Mouse (Mus musculus) thymus, postnatal 25 days (tissue): Measurements from ENCODE around the gene Fbln2.

Source experiments
- DNase-seq: peaks from one replicate; pipeline ENCODE4 v3.0.0; 2022

The Fbln2 gene

GRCm38 (mm10) chr6:91192851-91193545, 19.3 kb upstream of the Fbln2 start:
- DNase-seq = no peak

DNA sequence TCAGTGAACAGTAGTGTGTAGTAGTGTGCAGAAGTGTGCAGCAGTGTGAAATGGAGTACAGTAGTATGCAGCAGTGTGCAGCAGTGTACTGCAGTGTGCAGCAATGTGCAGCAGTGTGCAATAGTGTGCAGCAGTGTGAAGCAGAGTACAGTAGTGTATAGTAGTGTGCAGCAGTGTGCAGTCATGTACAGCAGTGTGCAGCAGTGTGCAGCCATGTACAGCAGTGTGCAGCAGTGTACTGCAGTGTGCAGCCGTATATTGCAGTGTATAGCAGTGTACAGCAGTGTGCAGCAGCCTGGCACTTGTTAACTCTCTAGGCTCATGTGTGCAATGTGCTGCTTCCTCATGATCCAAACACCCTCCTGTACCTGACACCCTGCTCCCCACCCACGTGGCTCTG, 13.8 kb upstream of the Fbln2 start:
- no peak for DNase-seq

DNA sequence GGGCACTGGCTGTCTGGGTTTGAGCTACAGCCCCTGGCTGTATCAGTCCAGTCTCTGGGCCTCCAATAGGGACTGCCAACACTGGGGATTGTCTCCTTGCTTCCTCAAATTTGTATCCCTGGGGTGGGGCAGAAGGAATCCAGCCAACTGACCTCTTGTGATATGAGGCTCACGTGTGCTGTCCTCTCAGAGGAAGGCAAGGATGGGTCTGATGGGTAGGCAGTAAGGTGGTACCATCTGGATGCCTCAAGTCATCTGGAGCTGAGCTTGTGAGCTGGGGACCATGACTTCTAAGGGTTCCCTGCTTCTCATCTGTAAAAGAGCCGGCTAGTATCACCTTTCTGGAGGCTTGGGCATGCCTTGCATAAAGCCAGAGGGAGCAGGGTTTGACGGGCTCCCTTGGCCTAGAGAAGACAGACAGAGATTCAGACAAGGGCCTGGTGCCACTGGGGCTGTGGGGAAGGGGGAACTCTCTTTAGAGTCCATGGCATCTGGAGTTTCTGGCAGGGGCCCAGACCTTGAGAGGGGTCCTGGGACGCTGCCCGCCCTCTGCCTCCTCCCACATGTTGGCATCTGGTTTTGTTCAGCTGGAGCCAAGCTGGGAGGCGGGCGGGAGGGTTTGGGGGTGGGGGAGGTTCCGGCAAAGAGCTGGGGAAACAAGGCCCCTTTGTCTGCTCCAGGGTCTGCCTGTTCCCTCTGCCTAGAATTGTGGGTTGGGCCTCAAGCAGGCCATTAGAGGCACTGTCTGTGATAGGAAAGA, 11.6 kb upstream of the Fbln2 start:
- no peak for DNase-seq

DNA sequence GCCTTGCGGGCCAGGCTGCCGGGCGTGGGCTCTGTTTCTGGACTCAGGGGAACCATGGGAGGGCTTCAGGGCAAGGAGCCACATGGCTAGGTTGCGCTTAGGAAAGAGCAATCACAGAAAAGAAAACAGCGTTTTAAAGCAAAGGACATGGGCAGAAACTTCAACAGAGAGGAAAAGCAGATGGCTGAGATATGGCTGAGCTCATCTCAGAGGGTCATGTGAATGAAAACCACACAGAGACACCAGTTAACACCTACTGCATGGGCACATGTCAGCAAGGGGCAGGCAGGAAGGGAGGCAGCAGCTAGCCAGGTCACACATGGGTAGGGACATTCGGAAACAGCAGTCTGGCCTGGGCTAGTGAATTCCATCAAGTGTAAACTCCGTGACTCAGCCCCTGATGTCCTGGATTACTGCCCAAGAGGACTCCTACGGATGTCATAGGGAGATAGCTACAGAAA, 10.3 kb upstream of the Fbln2 start:
- DNase-seq = no peak

DNA sequence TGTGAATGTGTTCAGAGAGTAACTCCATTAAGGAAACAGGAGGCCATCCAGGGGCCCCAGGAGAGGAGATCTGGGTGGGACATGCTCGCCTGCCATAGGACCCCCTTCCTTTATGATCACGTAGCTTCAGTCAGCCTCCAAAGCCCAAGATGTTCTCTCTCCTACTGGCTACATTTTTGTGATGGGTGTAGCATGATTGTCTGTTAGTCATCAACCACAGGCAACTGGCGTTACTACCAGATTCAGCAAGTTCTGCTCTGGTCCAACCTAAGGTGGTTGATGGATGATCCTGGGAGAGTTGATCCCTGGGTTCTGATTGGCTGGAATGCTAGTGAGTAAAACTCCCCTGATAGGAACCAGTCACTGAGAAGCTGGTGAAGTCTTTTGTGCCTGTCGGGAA, 9.7 kb upstream of the Fbln2 start:
- no peak for DNase-seq

DNA sequence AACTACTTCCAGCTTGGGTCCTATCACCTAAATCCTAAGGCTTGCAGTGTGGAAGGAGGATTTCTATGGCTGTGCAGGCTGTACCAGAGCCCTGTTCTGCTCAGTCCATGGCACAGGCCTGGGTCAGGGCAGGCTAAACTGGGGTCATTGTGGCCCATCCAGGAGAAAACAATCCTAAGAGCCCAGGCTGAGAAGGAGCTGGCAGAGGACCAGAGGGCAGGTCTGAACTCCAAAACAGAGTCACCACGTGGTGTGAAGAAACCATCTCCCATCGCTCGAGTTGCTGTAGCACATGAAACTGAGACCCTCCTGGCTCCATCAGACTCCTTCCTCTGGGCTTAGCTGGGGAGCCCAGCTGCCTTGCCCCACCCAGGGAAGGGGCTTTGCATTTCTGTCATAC, 6.9 kb upstream of the Fbln2 start:
- no peak for DNase-seq

DNA sequence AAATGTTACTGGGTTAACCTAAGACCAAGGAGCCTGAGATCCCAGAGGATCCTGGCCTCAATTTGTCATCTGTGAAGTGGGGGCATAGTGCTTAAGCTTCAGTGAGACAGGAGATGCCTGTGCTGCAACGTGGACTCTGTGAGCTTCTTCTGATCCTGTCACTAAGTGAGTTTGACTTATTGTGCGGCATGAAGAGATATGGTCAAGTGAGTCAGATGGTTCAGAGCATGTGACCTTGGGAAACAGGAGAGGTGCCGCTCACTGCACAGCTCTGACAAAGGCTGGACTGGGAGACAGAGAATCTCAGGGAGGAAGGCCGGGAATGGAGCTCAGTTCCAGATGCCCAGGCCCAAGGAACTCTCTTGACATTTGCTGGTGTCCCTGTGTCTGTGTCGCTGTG, 6.5 kb upstream of the Fbln2 start:
- no peak for DNase-seq

DNA sequence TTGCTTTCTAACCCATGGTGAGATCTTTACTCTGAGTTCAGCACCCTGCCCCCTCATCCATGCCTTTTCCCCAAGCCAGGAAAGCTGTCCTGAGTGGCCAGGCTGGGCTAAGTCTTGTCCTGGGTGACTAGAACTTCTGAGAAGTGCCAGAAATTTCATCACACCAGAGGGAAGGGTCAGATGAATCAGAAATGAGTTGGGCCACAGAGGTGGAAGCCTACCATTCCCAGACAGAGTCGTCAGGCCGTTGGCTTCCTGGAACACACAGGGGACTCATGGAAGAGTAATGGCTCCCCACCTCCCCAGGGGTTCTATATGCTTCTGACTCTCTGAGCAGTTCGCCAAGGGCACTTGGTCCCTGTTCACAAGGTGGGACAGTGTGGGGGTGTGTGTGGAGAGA, 4.8 kb upstream of the Fbln2 start:
- no peak for DNase-seq

GRCm38 (mm10) chr6:91209780-91210179, 2.5 kb upstream of the Fbln2 start:
- no peak for DNase-seq

DNA sequence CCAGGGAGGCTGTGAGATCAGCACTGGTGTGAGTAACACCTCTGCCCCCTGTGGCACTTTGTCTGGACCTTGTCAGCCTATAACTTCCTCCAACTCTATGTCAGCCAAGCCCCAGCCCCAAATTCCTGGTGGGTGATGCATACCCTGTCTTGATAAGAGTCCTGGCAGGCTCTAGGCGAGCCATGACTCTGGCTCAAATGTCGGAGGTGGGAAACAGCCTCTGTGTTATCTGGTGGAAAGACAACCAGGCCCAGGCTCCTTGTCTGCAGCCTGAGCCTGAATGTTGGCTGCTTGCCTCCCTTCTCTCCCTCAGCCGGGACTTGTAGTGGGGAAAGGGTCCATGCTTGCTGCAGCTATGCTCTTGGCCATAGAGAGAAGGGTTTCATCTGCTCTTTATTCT, 1.4 kb upstream of the Fbln2 start:
- no peak for DNase-seq

DNA sequence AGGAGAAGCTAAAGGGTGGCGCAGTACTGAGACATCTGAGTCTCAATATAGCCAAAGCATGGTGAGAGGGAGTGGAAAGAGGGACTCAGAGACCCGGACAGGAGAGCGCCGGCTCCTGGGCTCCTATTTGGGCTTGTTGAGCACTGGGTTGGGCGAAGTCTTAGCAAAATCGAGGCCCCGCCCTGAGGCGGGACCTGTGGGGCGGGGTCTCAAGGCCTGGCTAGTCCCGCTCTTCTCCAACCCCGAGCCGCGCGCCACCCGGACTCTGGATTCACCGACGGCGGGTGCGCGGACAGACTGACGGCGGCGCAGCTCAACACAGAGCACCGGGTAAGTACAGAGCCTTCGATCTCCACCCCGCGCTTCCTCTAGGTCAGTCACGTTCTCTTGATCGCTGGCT, 316 bp downstream of the Fbln2 start:
- DNase-seq = peak; percentile 4

GRCm38 (mm10) chr6:91213287-91214218, 1.3 kb downstream of the Fbln2 start:
- DNase-seq = no peak

- no peak for DNase-seq
Observed at GRCm38 (mm10) chr6:91215454-91215853, 3.2 kb downstream of the Fbln2 start.

- DNase-seq = no peak
Observed at GRCm38 (mm10) chr6:91218445-91218844, 6.2 kb downstream of the Fbln2 start.

- DNase-seq = no peak
Observed at GRCm38 (mm10) chr6:91218871-91219270, 6.6 kb downstream of the Fbln2 start.

GRCm38 (mm10) chr6:91220062-91220461, 7.8 kb downstream of the Fbln2 start:
- DNase-seq = no peak

DNA sequence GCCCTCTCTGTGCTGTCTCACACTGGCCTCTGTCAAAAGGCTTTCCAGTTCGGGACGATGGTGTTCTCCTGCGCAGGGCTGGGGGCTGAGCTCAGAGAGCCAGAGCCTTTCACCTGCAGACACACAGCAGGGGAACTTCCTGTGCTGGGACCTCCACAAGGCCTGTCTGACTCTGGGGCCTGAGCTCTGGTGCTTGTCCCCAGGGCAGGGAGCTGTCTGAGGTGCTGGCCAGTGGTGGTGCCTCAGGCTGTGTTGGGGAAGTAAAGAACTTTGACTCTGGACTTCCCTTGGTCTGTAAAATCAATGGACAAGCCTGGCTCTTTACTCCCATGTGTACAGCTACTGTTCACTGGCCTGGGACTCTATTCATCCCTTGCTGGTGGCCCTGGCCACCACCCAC, 8.8 kb downstream of the Fbln2 start:
- DNase-seq = no peak

DNA sequence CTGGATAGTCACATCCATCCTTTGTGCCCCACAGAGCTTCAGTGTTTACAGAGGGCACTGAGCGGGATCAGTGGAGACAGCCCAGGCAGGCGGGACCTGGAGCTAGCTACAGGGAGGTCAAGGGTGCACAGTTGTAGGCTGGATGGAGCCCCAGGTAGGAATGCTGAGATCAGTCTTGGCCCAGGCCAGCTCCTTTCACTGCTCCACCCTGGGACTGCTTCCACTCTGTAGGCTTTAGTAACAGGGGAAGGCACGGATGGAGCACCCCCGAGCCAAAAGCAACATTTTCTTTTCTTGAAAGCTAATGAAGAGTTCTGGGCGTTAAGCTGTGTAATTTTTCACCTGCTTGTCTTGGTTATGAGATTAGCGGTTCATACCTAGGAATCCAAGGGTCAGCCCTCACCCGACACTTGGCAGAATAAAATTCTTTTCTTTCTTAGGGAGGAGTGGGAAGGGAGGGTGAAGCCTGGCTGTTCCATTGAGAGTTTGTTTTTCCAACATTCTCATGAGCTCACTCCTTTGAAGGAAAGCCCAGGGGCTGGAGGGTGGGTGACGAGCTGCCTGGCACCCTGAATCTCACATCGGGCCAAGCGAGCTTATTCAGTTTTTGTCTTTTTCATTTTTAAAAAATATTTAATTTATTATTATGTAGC, 10.6 kb downstream of the Fbln2 start:
- DNase-seq = no peak

DNA sequence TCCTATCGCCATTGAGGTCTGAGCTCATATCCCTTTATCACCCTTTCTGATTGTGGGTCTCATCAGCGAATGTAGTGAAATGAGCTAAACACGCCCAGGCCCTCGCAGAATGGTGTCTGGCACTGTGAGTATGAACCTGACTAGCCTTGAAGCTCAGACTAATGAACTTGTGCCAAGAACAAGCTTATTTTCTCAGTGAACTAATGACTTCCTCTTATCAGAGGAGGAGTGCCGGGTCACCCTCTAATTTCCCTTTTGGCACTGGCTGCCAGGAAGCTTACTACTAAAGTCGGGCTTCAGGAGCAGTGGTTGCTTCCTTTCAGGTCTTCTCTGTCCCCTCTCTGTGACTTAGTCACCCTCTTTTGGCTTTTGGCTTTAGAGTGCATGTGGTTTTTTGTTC, 12.7 kb downstream of the Fbln2 start:
- DNase-seq = no peak

DNA sequence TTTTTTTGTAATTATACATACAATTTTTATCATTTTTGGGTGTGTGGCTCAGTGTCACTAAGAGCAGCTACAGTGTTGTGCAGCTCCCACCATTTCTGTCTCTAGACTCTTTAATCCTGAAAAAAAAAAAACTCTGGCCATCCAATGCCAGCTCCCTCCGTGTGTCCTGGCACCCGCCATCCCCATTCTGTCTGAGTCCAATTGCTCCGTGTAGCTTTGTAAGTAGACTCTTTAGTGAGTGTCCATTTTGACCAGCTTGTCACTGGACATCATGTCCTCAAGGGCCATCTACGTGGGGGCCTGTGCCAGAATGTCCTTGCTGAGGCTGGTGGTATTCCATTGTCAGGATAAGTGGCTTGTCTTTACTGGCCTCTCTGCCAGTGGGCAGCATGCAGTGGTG, 13.1 kb downstream of the Fbln2 start:
- no peak for DNase-seq

DNA sequence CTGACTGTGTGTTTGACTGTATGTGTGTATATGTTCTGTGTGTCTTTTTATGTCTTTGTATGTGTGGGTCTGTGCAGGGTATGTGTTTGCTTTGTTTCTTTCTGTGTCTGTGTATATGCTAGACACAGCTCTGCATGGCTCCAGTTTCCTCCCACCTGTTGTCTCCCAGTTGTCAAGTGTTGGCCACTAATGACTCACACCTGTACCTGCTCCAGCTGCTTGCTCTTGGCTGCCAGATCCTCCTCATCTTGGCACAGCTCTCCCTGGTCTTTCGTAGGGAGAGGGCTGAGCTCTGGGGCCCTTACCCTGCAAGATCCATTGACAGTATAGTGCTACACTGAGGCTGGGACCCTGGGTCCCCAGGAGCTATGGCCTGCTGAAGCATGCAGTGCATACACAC, 13.8 kb downstream of the Fbln2 start:
- DNase-seq = no peak

DNA sequence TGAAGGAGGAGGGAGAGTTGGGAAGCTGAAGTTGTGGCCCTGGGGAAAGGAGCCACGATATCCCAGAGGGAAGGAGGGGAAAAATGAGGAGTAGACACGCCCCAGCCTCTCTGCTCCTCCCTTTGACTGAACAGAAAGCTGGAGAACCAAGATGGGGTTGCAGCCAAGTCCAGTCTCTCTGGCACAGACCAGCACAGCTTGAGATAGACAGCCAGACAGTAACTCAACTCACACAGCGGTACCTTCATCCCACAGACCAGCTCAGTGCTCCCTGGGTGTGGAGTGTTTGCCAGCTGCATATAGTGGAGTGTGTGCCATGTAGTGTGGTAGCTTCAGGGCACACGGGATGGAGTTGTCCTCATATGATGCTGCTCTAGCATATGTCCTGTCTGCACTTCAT, 16.7 kb downstream of the Fbln2 start:
- DNase-seq = no peak

DNA sequence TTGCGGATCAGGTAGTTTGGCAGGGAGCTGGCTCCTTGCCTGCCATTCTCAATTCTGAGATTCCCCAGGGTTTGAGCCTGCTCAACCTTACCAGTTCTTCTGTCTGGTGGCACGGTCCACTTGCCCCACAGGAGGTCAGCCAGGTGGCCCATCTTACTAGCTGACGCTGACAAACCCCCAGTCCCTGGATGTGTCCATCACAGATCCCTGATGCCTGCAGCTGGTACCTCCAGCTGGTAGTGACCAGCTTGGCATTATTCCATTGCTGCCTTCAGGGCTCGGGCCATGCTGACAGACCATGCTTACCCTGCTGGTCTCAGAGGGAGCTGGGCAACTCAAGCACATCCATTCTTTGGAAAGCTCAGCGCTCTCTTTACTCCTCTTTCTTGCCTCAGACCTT, 18.7 kb downstream of the Fbln2 start:
- no peak for DNase-seq
